Mouse (Mus musculus): Measurements from ENCODE around the gene Gm20388. TPM values are rescaled to one million over a fixed set of nuclear protein-coding genes. Genes with fewer than 3 reads are reported as not detected.
A peak's percentile ranks its signal among the peaks of the same experiment; 100 is the strongest.

Gm20388 gene
- total RNA-seq, 2 experiments from 2014 or later = 2.4 to 2.6 TPM

DNA sequence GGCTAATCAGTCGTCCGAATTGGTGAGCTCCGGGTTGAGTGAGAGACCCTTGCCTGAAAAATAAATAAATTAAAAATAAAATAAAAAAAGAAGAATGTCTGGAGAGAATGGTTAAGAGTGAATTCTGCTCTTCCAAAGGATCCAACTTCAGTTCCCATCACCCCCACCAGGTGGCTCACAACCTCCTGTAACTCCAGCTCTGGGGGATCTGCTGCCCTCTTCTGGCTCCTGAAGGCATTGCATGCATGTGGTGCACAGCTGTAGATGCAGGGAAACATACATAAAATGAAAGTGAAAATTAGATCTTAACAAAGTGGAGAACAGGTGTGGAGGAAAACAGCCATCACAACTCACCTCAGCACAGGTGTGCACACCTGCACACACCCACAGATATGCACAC lies 1840.8 kb downstream of the Gm20388 start:
- Histone ChIP-seq H3K4me3 (no peak overlapping the region), H3K27ac (no peak overlapping the region)
- intact Hi-C loops (cut with DNase I) = no loop called here
- TF ChIP-seq CTCF (IDR thresholded peaks at IDR 0.05) = peak; percentile 87
- DNase-seq (ENCODE audit: extremely low spot score in 1 of 2, low spot score in 2 of 2) = peak; percentile 54 to 58

DNA sequence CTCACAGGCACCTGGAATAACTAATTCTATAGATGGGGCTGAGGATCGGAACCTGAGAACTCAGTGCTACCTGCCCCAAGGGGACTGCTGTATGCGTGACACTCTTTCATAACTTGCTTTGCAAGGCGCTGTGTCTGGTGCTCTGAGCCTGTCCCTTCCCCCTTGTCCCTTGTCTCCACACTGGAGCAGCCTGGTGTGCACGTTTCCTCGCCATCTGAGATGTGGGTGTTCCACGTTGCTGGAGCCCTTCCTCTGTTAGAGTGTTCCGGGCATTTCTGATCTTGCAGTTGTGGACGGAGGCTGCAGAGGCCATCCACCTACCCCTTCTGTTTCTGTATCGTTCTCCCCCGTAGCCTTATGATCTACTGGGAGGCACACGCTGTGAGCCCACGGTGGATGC lies 1847.8 kb downstream of the Gm20388 start:
- TF ChIP-seq CTCF (IDR thresholded peaks at IDR 0.05) = no peak
- DNase-seq (ENCODE audit: extremely low spot score in 1 of 2, low spot score in 2 of 2) = no peak
- no peak overlapping the region for H3K4me3 ChIP-seq
- H3K27ac ChIP-seq = peak overlapping the region; percentile 59
- intact Hi-C loops (cut with DNase I) = no loop called here

DNA sequence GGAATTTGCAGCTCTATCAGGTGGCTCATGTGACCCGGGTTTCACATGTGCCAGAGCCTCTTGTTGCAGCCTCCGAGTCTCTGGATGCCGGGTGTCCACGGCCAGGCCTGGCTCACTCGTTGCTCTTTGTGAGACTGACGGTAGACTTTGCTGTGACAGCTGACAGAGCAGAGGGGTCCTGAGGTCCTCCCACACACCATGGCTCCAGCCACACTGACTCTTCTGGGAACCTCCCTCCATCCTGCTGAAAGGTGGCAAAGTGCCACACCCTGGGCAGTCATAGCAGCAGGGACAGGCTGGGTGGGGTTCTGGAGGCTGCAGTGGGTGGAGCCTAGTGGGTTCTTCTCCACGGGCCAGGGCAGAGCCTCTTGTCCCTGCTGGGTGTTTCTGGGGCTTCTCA lies 1849.8 kb downstream of the Gm20388 start:
- H3K4me3 ChIP-seq = no peak overlapping the region
- no peak for DNase-seq (ENCODE audit: extremely low spot score in 1 of 2, low spot score in 2 of 2)
- no peak overlapping the region; the same call in 1 of the 2 replicates for H3K27ac ChIP-seq
- no peak for TF ChIP-seq CTCF (IDR thresholded peaks at IDR 0.05)
- intact Hi-C loops (cut with DNase I) = no loop called here

DNA sequence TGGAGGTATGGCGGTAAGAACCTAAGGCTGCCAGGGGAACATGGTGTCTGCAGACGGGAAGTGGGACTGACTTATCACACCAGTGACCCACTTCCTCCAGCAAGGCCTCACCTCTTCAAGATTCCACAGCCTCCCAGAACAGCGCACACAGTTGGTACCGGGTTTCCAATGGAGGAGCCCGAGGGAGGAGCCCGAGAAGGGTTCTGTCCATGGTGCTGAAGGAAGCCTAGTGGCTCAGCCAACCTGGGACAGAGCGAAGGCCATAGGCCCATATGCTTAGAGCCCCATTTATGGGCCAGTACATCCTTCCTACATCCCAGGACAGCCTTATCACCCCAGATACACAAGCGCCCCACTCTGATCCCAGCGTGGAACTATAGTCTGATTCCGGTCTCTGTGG lies 1850.8 kb downstream of the Gm20388 start:
- intact Hi-C loops (cut with DNase I) = no loop called here
- no peak for TF ChIP-seq CTCF (IDR thresholded peaks at IDR 0.05)
- no peak overlapping the region for H3K27ac ChIP-seq
- DNase-seq (ENCODE audit: extremely low spot score in 1 of 2, low spot score in 2 of 2) = no peak
- no peak overlapping the region for H3K4me3 ChIP-seq

DNA sequence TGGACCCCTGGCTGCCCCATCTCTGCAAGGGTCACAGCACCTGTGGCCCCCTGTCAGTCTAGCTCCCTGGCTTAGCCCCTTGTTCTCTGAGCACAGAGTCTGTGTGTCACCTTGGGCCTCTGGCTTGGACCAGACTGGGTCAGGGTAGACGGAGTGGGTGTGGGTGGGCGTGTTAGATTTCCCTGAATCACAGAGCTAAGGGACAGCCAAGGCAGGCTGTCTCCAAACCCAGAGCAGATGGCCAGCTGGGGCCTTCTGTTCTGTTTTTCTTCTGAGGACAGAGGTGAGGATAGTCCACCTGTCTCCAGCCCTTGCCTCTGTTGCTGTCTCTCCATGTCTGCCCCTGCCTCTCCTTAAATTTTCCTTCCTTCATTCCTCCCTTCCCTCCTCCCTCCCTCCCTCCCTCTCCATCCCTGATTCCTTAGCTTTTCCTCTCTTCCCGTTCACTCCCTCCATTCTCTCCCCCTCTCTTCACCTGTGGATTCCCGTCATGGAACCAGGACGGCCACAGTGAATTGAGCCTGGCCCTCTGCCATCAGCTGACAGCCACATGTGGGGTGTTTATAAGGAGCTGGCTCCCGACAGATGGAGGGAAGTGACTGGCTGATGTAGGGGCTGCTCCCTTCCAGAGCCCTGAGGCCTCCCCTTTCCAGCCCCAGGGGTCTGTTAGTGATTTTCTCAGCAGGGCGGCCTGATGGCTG lies 1852.5 kb downstream of the Gm20388 start:
- intact Hi-C loops (cut with DNase I) = no loop called here
- TF ChIP-seq CTCF (IDR thresholded peaks at IDR 0.05) = no peak
- peak overlapping the region; percentile 57 for H3K27ac ChIP-seq
- H3K4me3 ChIP-seq = no peak overlapping the region
- DNase-seq (ENCODE audit: extremely low spot score in 1 of 2, low spot score in 2 of 2) = peak in 1 of 2 experiments; percentile 35

DNA sequence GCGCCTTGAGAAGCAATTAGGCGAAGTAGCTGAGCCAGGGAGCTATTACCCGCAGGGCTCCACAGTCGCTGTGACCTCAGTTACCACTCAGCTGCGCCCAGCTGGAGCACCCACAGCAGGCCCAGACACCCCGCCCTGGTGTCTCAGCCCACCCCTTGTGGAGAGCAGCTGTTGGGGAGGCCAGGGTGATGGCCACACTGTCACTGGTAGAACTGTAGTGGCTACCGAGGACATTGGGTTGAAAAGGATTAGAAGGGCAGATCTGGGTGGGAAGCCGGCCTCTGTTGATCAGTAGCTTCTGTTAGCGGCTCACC lies 1853.0 kb downstream of the Gm20388 start:
- Histone ChIP-seq H3K27ac (peak overlapping the region; percentile 47), H3K4me3 (no peak overlapping the region)
- intact Hi-C loops (cut with DNase I) = no loop called here
- DNase-seq (ENCODE audit: extremely low spot score in 1 of 2, low spot score in 2 of 2) = no peak
- no peak for TF ChIP-seq CTCF (IDR thresholded peaks at IDR 0.05)

DNA sequence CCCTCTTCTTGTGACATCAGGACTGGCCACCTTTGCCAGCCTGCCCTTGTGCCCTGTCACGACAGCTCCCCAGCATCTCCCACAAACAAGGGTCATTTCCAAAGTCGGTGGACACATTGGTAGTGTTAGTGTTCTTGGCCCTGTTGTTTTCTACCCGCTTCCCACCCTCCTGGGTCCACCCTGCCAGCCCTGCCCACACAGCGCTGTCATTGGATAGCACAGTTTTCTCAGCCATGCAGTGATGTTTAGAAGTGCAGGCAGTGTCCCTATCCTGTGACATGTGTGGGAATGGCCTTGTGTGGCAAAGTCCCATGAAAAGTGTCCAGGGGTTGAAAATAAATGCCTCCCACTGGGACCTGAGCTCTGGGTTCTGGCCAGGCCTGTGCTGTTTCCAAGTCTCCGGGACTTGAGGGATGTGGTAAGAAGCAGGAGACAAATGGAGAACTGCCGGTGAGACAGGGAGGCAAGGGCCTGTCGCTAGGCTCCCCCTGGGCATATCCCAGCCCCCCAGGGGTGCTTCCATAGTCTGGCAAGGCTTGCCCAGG lies 1855.0 kb downstream of the Gm20388 start:
- Histone ChIP-seq H3K27ac (peak overlapping the region; percentile 10), H3K4me3 (no peak overlapping the region)
- no peak for DNase-seq (ENCODE audit: extremely low spot score in 1 of 2, low spot score in 2 of 2)
- intact Hi-C loops (cut with DNase I) = loop anchor here (5.0 kb wide), 1 partner anchor 33 kb away; no protein-coding TSS in a partner anchor
- TF ChIP-seq CTCF (IDR thresholded peaks at IDR 0.05) = no peak

DNA sequence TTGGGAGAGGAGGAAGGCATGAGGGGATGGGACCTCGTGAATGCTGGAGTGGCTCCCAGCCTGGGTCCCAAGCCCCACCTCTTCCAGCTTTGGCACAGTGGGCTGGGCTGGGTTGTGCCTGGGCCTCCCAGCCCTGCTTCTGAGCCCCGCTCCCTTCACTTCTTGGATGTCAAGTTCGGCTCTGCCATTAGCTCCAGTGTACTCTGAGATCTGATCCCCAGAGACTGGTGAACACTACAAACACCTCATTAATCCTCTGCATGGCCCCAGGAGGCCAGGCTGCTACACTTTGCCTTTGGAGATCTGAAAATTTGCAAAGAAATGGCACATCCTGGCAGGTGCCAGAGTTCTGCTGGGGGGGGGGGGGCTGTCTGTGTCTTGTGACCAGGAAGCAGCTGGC lies 1858.5 kb downstream of the Gm20388 start:
- TF ChIP-seq CTCF (IDR thresholded peaks at IDR 0.05) = no peak
- Histone ChIP-seq H3K27ac (no peak overlapping the region), H3K4me3 (no peak overlapping the region)
- intact Hi-C loops (cut with DNase I) = loop anchor here (5.0 kb wide), 1 partner anchor 37 kb away; no protein-coding TSS in a partner anchor
- no peak for DNase-seq (ENCODE audit: extremely low spot score in 1 of 2, low spot score in 2 of 2)

DNA sequence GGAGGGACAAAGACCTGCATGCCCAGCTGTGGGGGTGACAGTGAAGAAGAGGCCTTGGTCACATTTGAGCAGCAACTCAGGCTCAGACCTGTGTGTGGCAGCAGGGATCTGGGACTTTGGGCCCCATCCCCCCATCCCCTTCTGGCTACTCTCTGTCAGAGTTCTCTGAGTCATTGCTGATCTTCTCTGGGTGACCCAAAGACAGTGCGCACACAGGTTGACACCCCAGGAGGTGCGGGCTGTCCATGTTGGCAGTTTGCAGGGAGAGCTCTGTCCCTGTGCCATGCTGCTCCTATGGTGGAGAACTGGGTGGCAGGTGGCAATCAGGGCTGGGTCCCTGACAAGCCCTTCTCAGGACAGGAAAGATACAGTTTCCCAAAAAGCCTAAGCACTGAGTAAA lies 1859.0 kb downstream of the Gm20388 start:
- TF ChIP-seq CTCF (IDR thresholded peaks at IDR 0.05) = no peak
- no peak overlapping the region for H3K4me3 ChIP-seq
- intact Hi-C loops (cut with DNase I) = loop anchor here (5.0 kb wide), 1 partner anchor 37 kb away; no protein-coding TSS in a partner anchor
- no peak overlapping the region for H3K27ac ChIP-seq
- no peak for DNase-seq (ENCODE audit: extremely low spot score in 1 of 2, low spot score in 2 of 2)

DNA sequence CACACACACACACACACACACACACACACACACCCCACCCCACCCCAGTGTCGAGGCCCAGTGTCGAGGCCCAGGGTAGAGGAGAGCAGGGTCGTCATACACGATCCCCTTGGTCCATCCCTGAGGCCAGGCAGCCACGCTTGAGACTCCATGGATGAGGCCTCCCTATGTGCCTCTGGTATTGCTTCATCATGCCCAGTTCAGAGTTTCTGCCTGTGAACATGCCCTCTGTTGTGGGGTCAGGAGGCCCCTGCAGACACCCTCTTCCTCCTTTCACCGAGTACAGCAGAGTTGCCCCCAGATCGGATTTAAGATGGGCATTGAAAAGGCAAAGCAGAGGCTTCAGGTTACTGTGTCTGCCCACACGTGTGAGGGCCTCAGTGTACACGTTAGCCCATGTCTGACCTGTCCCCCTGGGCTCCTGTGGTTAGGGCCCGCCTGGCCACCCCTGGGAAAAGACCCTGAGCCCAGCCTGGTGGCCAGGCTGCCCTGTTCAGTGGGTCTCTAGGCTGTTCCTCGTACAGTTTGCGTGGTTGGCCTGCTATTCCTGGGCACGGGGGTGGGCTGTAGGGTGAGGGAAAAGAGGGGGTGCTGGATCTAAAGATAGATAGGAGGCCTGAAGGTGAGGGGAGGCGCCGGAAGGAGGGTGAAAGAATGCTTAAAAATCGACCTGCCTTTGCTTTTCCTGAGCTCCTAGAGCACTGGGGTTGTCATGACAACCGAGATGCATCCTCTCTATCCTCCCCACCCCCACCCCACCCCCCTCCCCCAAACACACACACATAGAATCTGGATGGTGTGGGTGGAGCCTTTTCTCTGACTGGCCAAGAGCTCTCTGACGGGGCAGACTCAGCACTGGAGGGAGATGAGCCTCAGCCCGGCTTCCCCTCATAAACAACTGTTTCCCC lies 1860.5 kb downstream of the Gm20388 start:
- no peak overlapping the region for H3K4me3 ChIP-seq
- no peak for TF ChIP-seq CTCF (IDR thresholded peaks at IDR 0.05)
- peak overlapping the region; percentile 81 for H3K27ac ChIP-seq
- intact Hi-C loops (cut with DNase I) = no loop called here
- peak in 1 of 2 experiments; percentile 56 for DNase-seq (ENCODE audit: extremely low spot score in 1 of 2, low spot score in 2 of 2)

DNA sequence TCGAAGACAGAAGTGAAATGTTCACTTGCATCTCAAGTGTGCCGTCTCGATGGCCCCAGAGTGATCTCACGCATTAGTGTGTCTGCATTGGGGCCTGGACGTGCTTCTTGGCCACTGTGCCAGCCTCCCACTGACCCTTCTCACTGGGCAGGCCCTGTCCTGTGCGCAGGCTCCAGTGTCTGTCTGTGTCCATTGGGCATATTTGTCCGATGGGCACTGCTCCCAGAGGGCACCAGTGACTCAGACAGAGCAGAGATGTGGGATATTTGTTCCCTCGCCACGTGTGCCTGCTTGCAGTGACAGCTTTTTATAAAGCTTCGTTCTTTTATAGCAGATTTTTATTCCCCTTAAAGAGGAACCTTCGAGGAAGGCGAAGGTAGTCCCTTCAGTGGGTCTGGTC lies 1863.2 kb downstream of the Gm20388 start:
- H3K4me3 ChIP-seq = no peak overlapping the region
- no peak for DNase-seq (ENCODE audit: extremely low spot score in 1 of 2, low spot score in 2 of 2)
- no peak for TF ChIP-seq CTCF (IDR thresholded peaks at IDR 0.05)
- intact Hi-C loops (cut with DNase I) = no loop called here
- no peak overlapping the region for H3K27ac ChIP-seq

DNA sequence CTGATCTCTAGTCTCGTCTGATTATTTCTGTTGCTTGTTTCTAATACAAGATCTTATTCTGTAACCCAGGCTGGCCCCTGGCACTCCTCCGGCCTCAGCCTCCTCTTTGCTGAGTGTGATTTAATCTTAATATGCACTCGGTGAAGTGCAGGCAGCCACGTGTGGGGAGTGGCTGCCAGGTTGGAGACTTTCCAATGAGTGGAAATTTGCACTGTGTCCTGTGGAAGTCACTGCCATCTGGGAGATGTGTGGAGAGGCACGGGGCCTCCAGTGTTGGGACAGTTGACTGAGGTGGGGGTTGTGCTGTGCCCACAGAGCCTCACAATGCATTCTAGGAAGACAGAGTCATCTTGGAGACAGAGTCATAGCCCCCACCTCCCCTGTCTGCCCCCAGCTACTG lies 1871.9 kb downstream of the Gm20388 start:
- Histone ChIP-seq H3K4me3 (no peak overlapping the region), H3K27ac (no peak overlapping the region)
- intact Hi-C loops (cut with DNase I) = no loop called here
- TF ChIP-seq CTCF (IDR thresholded peaks at IDR 0.05) = no peak
- DNase-seq (ENCODE audit: extremely low spot score in 1 of 2, low spot score in 2 of 2) = no peak
